Mouse (Mus musculus) C2C12 (cell line): ENCODE results near the gene Baz2b.

Source experiments
- CTCF ChIP-seq: IDR thresholded peaks from one replicate; pipeline ENCODE4 v1.5.1; 2011; ENCODE audit not compliant: control insufficient read depth, insufficient read depth, insufficient read length
- MAX ChIP-seq: IDR thresholded peaks from one replicate; pipeline ENCODE4 v1.6.1; 2011; ENCODE audit warnings: mild to moderate bottlenecking, control low read depth
- MYOD1 ChIP-seq: IDR thresholded peaks from one replicate; pipeline ENCODE4 v1.6.1; 2011; ENCODE audit warnings: low read depth; ENCODE audit not compliant: control insufficient read depth, insufficient read length
- MYOG ChIP-seq: IDR thresholded peaks from one replicate; pipeline ENCODE4 v1.6.1; 2011; ENCODE audit not compliant: control insufficient read depth, insufficient read length; ENCODE audit errors: extremely low read depth

- TF ChIP-seq MAX: no peak
- no peak for TF ChIP-seq CTCF
- no peak for TF ChIP-seq MYOG
- TF ChIP-seq MYOD1: no peak
Measured at GRCm38 (mm10) chr2:60071813-60072212, 137.8 kb downstream of the Baz2b start.
